Mouse (Mus musculus) ES-Bruce4 (cell line): Measurements from ENCODE around the gene Cacna1g. TPM values are rescaled to one million over a fixed set of nuclear protein-coding genes. Genes with fewer than 3 reads are reported as not detected.
"Not testable (repeated sequence)": the region's sequence is repeated elsewhere in the genome, so short reads cannot be mapped to it uniquely, and the experiment has no call there.

Experiments used
- H3K27ac ChIP-seq: 2 replicates; pipeline ENCODE4 v1.5.1; 2012; ENCODE audit warnings: low read length, inconsistent platforms; ENCODE audit not compliant: insufficient read depth
- H3K27me3 ChIP-seq: 2 replicates; pipeline ENCODE4 v1.6.1; 2012; ENCODE audit warnings: mild to moderate bottlenecking, low read length, inconsistent platforms; ENCODE audit not compliant: control insufficient read depth, poor library complexity, insufficient read depth, severe bottlenecking
- H3K36me3 ChIP-seq: 2 replicates; pipeline ENCODE4 v1.6.1; 2012; ENCODE audit warnings: inconsistent platforms, mild to moderate bottlenecking, low read length, moderate library complexity; ENCODE audit not compliant: control insufficient read depth, poor library complexity, insufficient read depth, severe bottlenecking
- H3K4me1 ChIP-seq: one replicate; pipeline ENCODE4 v1.8.1; 2011; ENCODE audit warnings: low read length; ENCODE audit not compliant: control insufficient read depth, insufficient read depth
- H3K4me3 ChIP-seq: 2 replicates; pipeline ENCODE4 v1.5.1; 2011; ENCODE audit warnings: low read depth, mild to moderate bottlenecking, low read length
- H3K9ac ChIP-seq: 2 replicates; pipeline ENCODE4 v1.6.1; 2012; ENCODE audit warnings: low read depth, mild to moderate bottlenecking, inconsistent platforms; ENCODE audit not compliant: poor library complexity, severe bottlenecking
- H3K9me3 ChIP-seq: replicated peaks from 2 replicates; pipeline ENCODE4 v1.6.1; 2012; ENCODE audit warnings: mild to moderate bottlenecking, low read length, inconsistent platforms; ENCODE audit not compliant: control insufficient read depth, poor library complexity, insufficient read depth, severe bottlenecking
- CTCF ChIP-seq: IDR thresholded peaks from one replicate; pipeline ENCODE4 v1.8.1; 2011; ENCODE audit warnings: low read depth, low read length
- EP300 ChIP-seq: IDR thresholded peaks from 2 replicates; pipeline ENCODE4 v1.6.1; 2011; ENCODE audit warnings: low read depth, low read length; ENCODE audit not compliant: insufficient read depth
- POLR2A ChIP-seq: IDR thresholded peaks from one replicate; pipeline ENCODE4 v1.8.1; 2011; ENCODE audit warnings: low read length; ENCODE audit not compliant: insufficient read depth
- polyA plus RNA-seq: library from polyadenylated mRNA; stranded (reverse); fragments of >200 nt; gene quantifications from 2 replicates; pipeline ENCODE4 v1.2.4, GENCODE M21; 2011; ENCODE audit warnings: low read depth; ENCODE audit not compliant: missing spikeins, insufficient read depth, insufficient read length

The Cacna1g gene
- polyA plus RNA-seq, 1 experiment = 2.9 TPM

GRCm38 (mm10) chr11:94402731-94403130 is 71.3 kb downstream of the Cacna1g start:
- no peak overlapping the region for H3K9ac ChIP-seq
- no peaks in the 10 kb centered on the region for H3K27me3 ChIP-seq
- TF ChIP-seq POLR2A = no peak
- H3K4me1 ChIP-seq = no peaks in the 10 kb centered on the region
- no peak overlapping the region for H3K27ac ChIP-seq
- no peak overlapping the region for H3K4me3 ChIP-seq
- no peaks in the 10 kb centered on the region for H3K36me3 ChIP-seq
- H3K9me3 ChIP-seq = no peaks in the 10 kb centered on the region

- not testable (repeated sequence) for H3K27me3 ChIP-seq, H3K36me3 ChIP-seq, H3K9me3 ChIP-seq
Observed at GRCm38 (mm10) chr11:94402029-94402428, 72.0 kb downstream of the Cacna1g start.

GRCm38 (mm10) chr11:94400996-94401395 is 73.0 kb downstream of the Cacna1g start:
- Histone ChIP-seq H3K36me3 (no peaks in the 10 kb centered on the region), H3K4me1 (no peaks in the 10 kb centered on the region), H3K9me3 (no peaks in the 10 kb centered on the region), H3K4me3 (no peak overlapping the region), H3K27ac (no peak overlapping the region), H3K9ac (no peak overlapping the region), H3K27me3 (no peaks in the 10 kb centered on the region)
- TF ChIP-seq POLR2A (no peak), EP300 (no peak), CTCF (no peak)

More at GRCm38 (mm10) chr11:94402029-94402428, 72.0 kb downstream of the Cacna1g start:
- not testable (repeated sequence) for H3K9ac ChIP-seq, H3K27ac ChIP-seq, H3K4me3 ChIP-seq, H3K4me1 ChIP-seq

- H3K9ac ChIP-seq = no peak overlapping the region
- H3K27ac ChIP-seq = no peak overlapping the region
- no peaks in the 10 kb centered on the region for H3K9me3 ChIP-seq
- H3K27me3 ChIP-seq = no peaks in the 10 kb centered on the region
- H3K36me3 ChIP-seq = no peaks in the 10 kb centered on the region
- no peak overlapping the region for H3K4me3 ChIP-seq
- H3K4me1 ChIP-seq = no peaks in the 10 kb centered on the region
- TF ChIP-seq POLR2A (no peak), EP300 (no peak), CTCF (no peak)
Observed at GRCm38 (mm10) chr11:94394107-94394506, 79.9 kb downstream of the Cacna1g start.

GRCm38 (mm10) chr11:94393490-94393889 is 80.5 kb downstream of the Cacna1g start:
- not testable (repeated sequence) for H3K9me3 ChIP-seq, H3K9ac ChIP-seq, H3K4me3 ChIP-seq, H3K36me3 ChIP-seq, H3K27me3 ChIP-seq, H3K4me1 ChIP-seq, H3K27ac ChIP-seq

- H3K27ac ChIP-seq = no peak within 1 kb of the TSS
- H3K4me1 ChIP-seq = no peaks in the 10 kb centered on the region
- H3K4me3 ChIP-seq = peak within 1 kb of the TSS; percentile 51
- H3K9ac ChIP-seq = 0 out of 2 replicates have a peak within 1 kb of the TSS, but pooled peaks have one; percentile 10
- H3K27me3 ChIP-seq = no peaks in the 10 kb centered on the region
- H3K36me3 ChIP-seq = no peaks in the 10 kb centered on the region
- no peak for TF ChIP-seq EP300
- TF ChIP-seq POLR2A = no peak
- TF ChIP-seq CTCF = no peak
- H3K9me3 ChIP-seq = no peaks in the 10 kb centered on the region
Observed at GRCm38 (mm10) chr11:94392672-94393109, 81.3 kb downstream of the Cacna1g start, which contains the start of gene Abcc3. Gene Abcc3, minus strand, starts transcription at chr11:94392997.

- Histone ChIP-seq H3K27me3 (no peaks in the 10 kb centered on the region), H3K27ac (no peak overlapping the region), H3K9ac (no peak overlapping the region), H3K9me3 (no peaks in the 10 kb centered on the region), H3K36me3 (no peaks in the 10 kb centered on the region), H3K4me1 (no peaks in the 10 kb centered on the region), H3K4me3 (no peak overlapping the region)
- TF ChIP-seq POLR2A (no peak), CTCF (no peak), EP300 (no peak)
Observed at GRCm38 (mm10) chr11:94391661-94392060, 82.3 kb downstream of the Cacna1g start.
